Mouse (Mus musculus): ENCODE results near the gene Git2.
A peak's percentile ranks its signal among the peaks of the same experiment; 100 is the strongest.

Git2 gene

GRCm38 (mm10) chr5:114796299-114797012, 21.1 kb upstream of the Git2 start:
- DNase-seq (ENCODE audit: low spot score): no peak

- no peak for DNase-seq (ENCODE audit: low spot score)
Observed at GRCm38 (mm10) chr5:114795653-114796052, 20.3 kb upstream of the Git2 start.

- no peak for DNase-seq (ENCODE audit: low spot score)
Observed at GRCm38 (mm10) chr5:114795231-114795630, 19.9 kb upstream of the Git2 start.

GRCm38 (mm10) chr5:114794609-114795008, 19.3 kb upstream of the Git2 start:
- no peak for DNase-seq (ENCODE audit: low spot score)

- DNase-seq (ENCODE audit: low spot score): no peak
Observed at GRCm38 (mm10) chr5:114793317-114793716, 18.0 kb upstream of the Git2 start.

- DNase-seq (ENCODE audit: low spot score): no peak
Observed at GRCm38 (mm10) chr5:114785196-114785595, 9.9 kb upstream of the Git2 start.

GRCm38 (mm10) chr5:114784622-114785165, 9.4 kb upstream of the Git2 start:
- DNase-seq (ENCODE audit: low spot score): no peak

GRCm38 (mm10) chr5:114783405-114784163, 8.3 kb upstream of the Git2 start:
- no peak for DNase-seq (ENCODE audit: low spot score)

GRCm38 (mm10) chr5:114782991-114783390, 7.7 kb upstream of the Git2 start:
- no peak for DNase-seq (ENCODE audit: low spot score)

GRCm38 (mm10) chr5:114780912-114781311, 5.6 kb upstream of the Git2 start:
- no peak for DNase-seq (ENCODE audit: low spot score)

- DNase-seq (ENCODE audit: low spot score): no peak
Observed at GRCm38 (mm10) chr5:114779956-114780489, 4.7 kb upstream of the Git2 start.

GRCm38 (mm10) chr5:114776174-114776573, 857 bp upstream of the Git2 start:
- DNase-seq (ENCODE audit: low spot score): no peak

GRCm38 (mm10) chr5:114774403-114775051, 790 bp downstream of the Git2 start, which contains the start of gene Ankrd13a:
Ankrd13a (plus strand) TSS chr5:114774677.
- DNase-seq (ENCODE audit: low spot score): peak; percentile 87

GRCm38 (mm10) chr5:114773780-114774179, 1.5 kb downstream of the Git2 start:
- DNase-seq (ENCODE audit: low spot score): no peak

- peak; percentile 94 for DNase-seq (ENCODE audit: low spot score)
Observed at GRCm38 (mm10) chr5:114773211-114773710, 2.1 kb downstream of the Git2 start.

GRCm38 (mm10) chr5:114772456-114773203, 2.7 kb downstream of the Git2 start:
- no peak for DNase-seq (ENCODE audit: low spot score)

GRCm38 (mm10) chr5:114771796-114772195, 3.5 kb downstream of the Git2 start:
- no peak for DNase-seq (ENCODE audit: low spot score)

- DNase-seq (ENCODE audit: low spot score): no peak
Observed at GRCm38 (mm10) chr5:114769786-114770185, 5.5 kb downstream of the Git2 start.

GRCm38 (mm10) chr5:114767185-114767584, 8.1 kb downstream of the Git2 start:
- DNase-seq (ENCODE audit: low spot score): no peak

- DNase-seq (ENCODE audit: low spot score): no peak
Observed at GRCm38 (mm10) chr5:114766686-114767085, 8.6 kb downstream of the Git2 start.
